Mouse (Mus musculus) forebrain, embryonic 13.5 days (tissue): ENCODE data around the gene Tprn. TPM values are rescaled to one million over a fixed set of nuclear protein-coding genes. Genes with fewer than 3 reads are reported as not detected.
A peak's percentile ranks its signal among the peaks of the same experiment; 100 is the strongest.

Experiments used
- ATAC-seq: fragments of 200-750 bp; cut with Nextera tagmentation; 2 replicates; pipeline ENCODE4 v1.8.0; 2017
- H3K27ac ChIP-seq: fragments of 300-500 bp; sonication (generic); 2 replicates; pipeline ENCODE4 v1.5.1; 2015; ENCODE audit warnings: inconsistent platforms, mild to moderate bottlenecking, moderate library complexity
- H3K27me3 ChIP-seq: fragments of 300-500 bp; sonication (generic); 2 replicates; pipeline ENCODE4 v1.6.1; 2015; ENCODE audit warnings: mild to moderate bottlenecking, inconsistent platforms
- H3K36me3 ChIP-seq: fragments of 300-500 bp; sonication (generic); 2 replicates; pipeline ENCODE4 v1.6.1; 2015; ENCODE audit warnings: mild to moderate bottlenecking, inconsistent platforms; ENCODE audit not compliant: poor library complexity, severe bottlenecking
- H3K4me1 ChIP-seq: fragments of 300-500 bp; sonication (generic); 2 replicates; pipeline ENCODE4 v1.6.1; 2015; ENCODE audit warnings: inconsistent platforms
- H3K4me2 ChIP-seq: fragments of 300-500 bp; sonication (generic); 2 replicates; pipeline ENCODE4 v1.6.1; 2015; ENCODE audit warnings: inconsistent platforms, mild to moderate bottlenecking, moderate library complexity
- H3K4me3 ChIP-seq: fragments of 300-500 bp; sonication (generic); 2 replicates; pipeline ENCODE4 v1.5.1; 2015; ENCODE audit warnings: mild to moderate bottlenecking, inconsistent platforms
- H3K9ac ChIP-seq: fragments of 300-500 bp; sonication (generic); 2 replicates; pipeline ENCODE4 v1.6.1; 2015; ENCODE audit warnings: mild to moderate bottlenecking, inconsistent platforms
- H3K9me3 ChIP-seq: fragments of 300-500 bp; sonication (generic); replicated peaks from 2 replicates; pipeline ENCODE4 v1.6.1; 2016; ENCODE audit warnings: inconsistent platforms
- WGBS: fragments of 180-500 bp; shearing (Covaris S2); methylation state at CpG from one replicate; pipeline ENCODE4 v1.1.7; 2015; 5-methylcytosine and 5-hydroxymethylcytosine counted together
- polyA plus RNA-seq: library from polyadenylated mRNA; unstranded; fragments of >200 nt; fragmentation: Nextera tagmentation; extraction: Ambion mirVana; gene quantifications from 2 replicates; pipeline ENCODE4 v1.2.1, GENCODE M21; 2015

The Tprn gene
- polyA plus RNA-seq, 1 experiment from 2014 or later = 9.7 TPM

- H3K4me3 ChIP-seq = peak overlapping the region; percentile 54
- 48% methylated on average over 14 of the region's 14 CpGs for WGBS
- peak overlapping the region; percentile 67 for H3K9ac ChIP-seq
- no peak for ATAC-seq
- H3K4me1 ChIP-seq = peaks cover 6% of the 10 kb centered on the region
- no peaks in the 10 kb centered on the region for H3K36me3 ChIP-seq
- no peak overlapping the region for H3K27ac ChIP-seq
- peaks cover 72% of the 10 kb centered on the region for H3K27me3 ChIP-seq
- H3K9me3 ChIP-seq = no peaks in the 10 kb centered on the region
- H3K4me2 ChIP-seq = peak overlapping the region; percentile 86
These were observed 43.4 kb downstream of the Tprn start for GRCm38 (mm10) chr2:25305587-25306359.

- no peaks in the 10 kb centered on the region for H3K4me1 ChIP-seq
- H3K27ac ChIP-seq = no peak overlapping the region
- peaks cover 96% of the 10 kb centered on the region for H3K27me3 ChIP-seq
- H3K9me3 ChIP-seq = no peaks in the 10 kb centered on the region
- 54% methylated on average over 10 of the region's 10 CpGs for WGBS
- no peaks in the 10 kb centered on the region for H3K36me3 ChIP-seq
- H3K4me3 ChIP-seq = no peak overlapping the region
- H3K4me2 ChIP-seq = no peak overlapping the region
- ATAC-seq = no peak
- H3K9ac ChIP-seq = no peak overlapping the region
These were observed 47.8 kb downstream of the Tprn start for GRCm38 (mm10) chr2:25310180-25310579.

DNA sequence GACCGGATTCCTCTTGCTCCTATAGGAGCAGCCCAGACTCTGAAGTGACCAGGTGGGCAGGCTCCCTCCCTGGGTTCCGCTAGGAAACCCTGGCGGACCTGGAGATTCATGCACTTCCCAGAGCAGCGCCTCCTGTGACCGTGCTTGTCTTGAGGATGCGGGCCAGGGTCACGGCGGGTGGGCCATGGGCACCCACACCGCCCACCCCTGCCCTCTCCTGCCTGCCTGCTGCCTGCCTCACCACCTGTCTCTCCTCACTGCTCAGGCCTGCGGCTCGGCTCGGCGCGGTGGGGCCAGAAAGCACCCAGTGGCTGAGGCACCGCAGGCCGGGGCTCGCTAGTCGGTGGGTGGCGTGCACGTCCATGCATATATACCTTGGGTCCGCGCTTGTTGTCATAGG is 48.6 kb downstream of the Tprn start:
- Histone ChIP-seq H3K27ac (no peak overlapping the region), H3K9me3 (no peaks in the 10 kb centered on the region), H3K9ac (no peak overlapping the region), H3K4me2 (no peak overlapping the region), H3K36me3 (no peaks in the 10 kb centered on the region), H3K4me1 (no peaks in the 10 kb centered on the region), H3K4me3 (no peak overlapping the region), H3K27me3 (peaks cover 98% of the 10 kb centered on the region)
- ATAC-seq = no peak
- WGBS = 2% methylated on average over 22 of the region's 22 CpGs

GRCm38 (mm10) chr2:25311491-25311891 is 49.1 kb downstream of the Tprn start:
- ATAC-seq = no peak
- Histone ChIP-seq H3K4me1 (no peaks in the 10 kb centered on the region), H3K36me3 (no peaks in the 10 kb centered on the region), H3K4me2 (no peak overlapping the region), H3K27me3 (peaks cover 98% of the 10 kb centered on the region), H3K9ac (no peak overlapping the region), H3K9me3 (no peaks in the 10 kb centered on the region), H3K4me3 (no peak overlapping the region), H3K27ac (no peak overlapping the region)
- WGBS = 6% methylated on average over 11 of the region's 11 CpGs

DNA sequence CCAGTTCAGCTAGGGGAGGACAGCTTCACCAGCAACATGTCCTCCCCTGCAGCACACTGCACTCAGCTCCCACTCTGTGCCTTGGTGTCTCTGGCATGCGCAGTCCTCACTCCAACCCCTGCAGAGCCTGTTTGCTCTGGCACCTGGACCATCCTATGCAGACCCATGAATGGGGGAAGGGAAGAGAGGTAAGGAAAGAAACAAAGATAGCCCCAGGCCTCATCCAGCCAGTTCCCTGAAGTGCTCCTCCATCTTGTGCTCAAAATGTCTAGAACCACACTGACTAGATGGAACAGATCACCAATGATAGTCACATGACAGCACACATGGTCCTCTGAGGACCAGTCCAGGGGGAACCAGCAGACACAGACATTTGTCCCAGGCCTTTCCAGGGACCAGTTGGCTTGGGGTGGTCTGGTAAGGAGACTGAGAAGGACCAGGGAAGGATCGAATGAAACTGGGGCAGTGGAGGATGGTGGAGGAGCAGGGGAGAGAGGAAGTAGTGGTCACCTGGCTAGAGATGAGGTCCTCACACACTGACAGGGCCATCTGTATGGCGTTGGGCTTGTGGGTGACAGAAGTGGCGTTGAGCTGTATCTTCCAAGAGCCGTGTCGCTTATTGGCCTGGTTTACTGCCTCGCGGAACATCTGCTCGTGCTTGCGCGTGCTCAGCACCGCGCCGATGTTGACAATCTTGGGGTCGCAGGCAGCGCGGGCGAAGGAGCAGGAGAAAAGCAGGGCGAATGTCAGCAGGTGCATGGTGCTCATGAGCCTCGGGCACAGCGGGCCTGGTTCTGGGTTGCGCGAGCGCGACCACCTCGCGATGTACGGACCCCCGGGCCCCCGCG is 55.9 kb downstream of the Tprn start:
- peaks cover 89% of the 10 kb centered on the region for H3K27me3 ChIP-seq
- H3K9me3 ChIP-seq = no peaks in the 10 kb centered on the region
- WGBS = 7% methylated on average over 31 of the region's 31 CpGs
- H3K36me3 ChIP-seq = no peaks in the 10 kb centered on the region
- H3K27ac ChIP-seq = no peak overlapping the region
- H3K4me3 ChIP-seq = peak overlapping the region; percentile 43
- peaks cover 3% of the 10 kb centered on the region; the same call in 1 of the 2 replicates for H3K4me1 ChIP-seq
- peak overlapping the region; percentile 60 for H3K4me2 ChIP-seq
- peak overlapping the region; percentile 58 for H3K9ac ChIP-seq
- peak; percentile 65 for ATAC-seq

- peak within 1 kb of the TSS; percentile 43 for H3K4me3 ChIP-seq
- H3K27ac ChIP-seq = no peak within 1 kb of the TSS
- H3K4me2 ChIP-seq = peak within 1 kb of the TSS; percentile 60
- ATAC-seq = peak; percentile 86
- H3K4me1 ChIP-seq = peaks cover 3% of the 10 kb centered on the region; the same call in 1 of the 2 replicates
- H3K9me3 ChIP-seq = no peaks in the 10 kb centered on the region
- WGBS = 10% methylated on average over 58 of the region's 58 CpGs
- peak within 1 kb of the TSS; percentile 58 for H3K9ac ChIP-seq
- H3K36me3 ChIP-seq = no peaks in the 10 kb centered on the region
- peaks cover 81% of the 10 kb centered on the region for H3K27me3 ChIP-seq
These were observed 56.8 kb downstream of the Tprn start, which contains the start of gene Grin1 for GRCm38 (mm10) chr2:25318971-25319773. Grin1 (minus strand) TSS chr2:25319187.

Other genes with a start within 250 kb of the Tprn start
- 125 and 129 TPM in 2 replicates for gene Nsmf, start 208.3 kb upstream of the Tprn start, polyA plus RNA-seq
- gene Entpd8, start 182.3 kb upstream of the Tprn start, polyA plus RNA-seq = not detected in 2 replicates
- not detected in 2 replicates for gene Noxa1, start 167.5 kb upstream of the Tprn start, polyA plus RNA-seq
- gene Nrarp, start 81.9 kb upstream of the Tprn start, polyA plus RNA-seq = 29.2 and 30.8 TPM in 2 replicates
- gene Tor4a, start 65.7 kb upstream of the Tprn start, polyA plus RNA-seq = 0.66 and 0.78 TPM in 2 replicates
- gene Nelfb, start 51.1 kb upstream of the Tprn start, polyA plus RNA-seq = 95.4 and 104 TPM in 2 replicates
- not detected in 2 replicates for gene Stpg3, start 48.0 kb upstream of the Tprn start, polyA plus RNA-seq
- 0.21 TPM in 1 of 2 replicates, not detected in the other for gene Fam166a, start 43.9 kb upstream of the Tprn start, polyA plus RNA-seq
- 448 and 518 TPM in 2 replicates for gene Tubb4b, start 37.9 kb upstream of the Tprn start, polyA plus RNA-seq
- gene Slc34a3, start 28.3 kb upstream of the Tprn start, polyA plus RNA-seq = not detected in 2 replicates
- gene Rnf224, start 25.8 kb upstream of the Tprn start, polyA plus RNA-seq = not detected in 2 replicates
- gene Rnf208, start 20.4 kb upstream of the Tprn start, polyA plus RNA-seq = 43.1 and 43.2 TPM in 2 replicates
- gene Cysrt1, start 20.2 kb upstream of the Tprn start, polyA plus RNA-seq = 0.29 TPM in 1 of 2 replicates, not detected in the other
- 4.4 and 7.1 TPM in 2 replicates for gene AL732309.1, start 15.8 kb upstream of the Tprn start, polyA plus RNA-seq
- 19.4 and 20.3 TPM in 2 replicates for gene Tmem203, start 7.2 kb upstream of the Tprn start, polyA plus RNA-seq
- 233 and 245 TPM in 2 replicates for gene Ssna1, start 9.8 kb downstream of the Tprn start, polyA plus RNA-seq
- 126 and 148 TPM in 2 replicates for gene Anapc2, start 9.9 kb downstream of the Tprn start, polyA plus RNA-seq
- not detected in 2 replicates for gene Tmem210, start 25.5 kb downstream of the Tprn start, polyA plus RNA-seq
- 0.14 TPM in 1 of 2 replicates, not detected in the other for gene Lrrc26, start 27.3 kb downstream of the Tprn start, polyA plus RNA-seq
- 5.6 and 7.9 TPM in 2 replicates for gene Grin1, start 56.6 kb downstream of the Tprn start, polyA plus RNA-seq
- 59.2 and 63.2 TPM in 2 replicates for gene Man1b1, start 69.7 kb downstream of the Tprn start, polyA plus RNA-seq
- gene Dpp7, start 93.7 kb downstream of the Tprn start, polyA plus RNA-seq = 22.8 and 23.3 TPM in 2 replicates
- 2.2 and 3.5 TPM in 2 replicates for gene Uap1l1, start 103.1 kb downstream of the Tprn start, polyA plus RNA-seq
- gene Sapcd2, start 109.7 kb downstream of the Tprn start, polyA plus RNA-seq = 49.4 and 62.3 TPM in 2 replicates
- gene Entpd2, start 133.3 kb downstream of the Tprn start, polyA plus RNA-seq = 0.68 and 0.98 TPM in 2 replicates
- gene Npdc1, start 136.7 kb downstream of the Tprn start, polyA plus RNA-seq = 287 and 315 TPM in 2 replicates
- gene Fut7, start 160.6 kb downstream of the Tprn start, polyA plus RNA-seq = 0.08 TPM in 1 of 2 replicates, not detected in the other
- gene Abca2, start 166.1 kb downstream of the Tprn start, polyA plus RNA-seq = 5.7 and 8.2 TPM in 2 replicates
- 2.4 and 3.2 TPM in 2 replicates for gene Clic3, start 194.2 kb downstream of the Tprn start, polyA plus RNA-seq
- 62.0 and 65.9 TPM in 2 replicates for gene Paxx, start 198.5 kb downstream of the Tprn start, polyA plus RNA-seq
- gene Ptgds, start 207.4 kb downstream of the Tprn start, polyA plus RNA-seq = 7.6 and 9.7 TPM in 2 replicates
- gene Lcn12, start 231.3 kb downstream of the Tprn start, polyA plus RNA-seq = not detected in 2 replicates
- gene Fbxw5, start 238.1 kb downstream of the Tprn start, polyA plus RNA-seq = 97.9 and 103 TPM in 2 replicates
- 4.2 and 5.2 TPM in 2 replicates for gene C8g, start 239.1 kb downstream of the Tprn start, polyA plus RNA-seq